Mouse (Mus musculus): ENCODE measurements around the gene Acot1. TPM values are rescaled to one million over a fixed set of nuclear protein-coding genes. Genes with fewer than 3 reads are reported as not detected.

Gene Acot1
- not detected for polyA plus RNA-seq (2017; shearing (Covaris generic))

DNA sequence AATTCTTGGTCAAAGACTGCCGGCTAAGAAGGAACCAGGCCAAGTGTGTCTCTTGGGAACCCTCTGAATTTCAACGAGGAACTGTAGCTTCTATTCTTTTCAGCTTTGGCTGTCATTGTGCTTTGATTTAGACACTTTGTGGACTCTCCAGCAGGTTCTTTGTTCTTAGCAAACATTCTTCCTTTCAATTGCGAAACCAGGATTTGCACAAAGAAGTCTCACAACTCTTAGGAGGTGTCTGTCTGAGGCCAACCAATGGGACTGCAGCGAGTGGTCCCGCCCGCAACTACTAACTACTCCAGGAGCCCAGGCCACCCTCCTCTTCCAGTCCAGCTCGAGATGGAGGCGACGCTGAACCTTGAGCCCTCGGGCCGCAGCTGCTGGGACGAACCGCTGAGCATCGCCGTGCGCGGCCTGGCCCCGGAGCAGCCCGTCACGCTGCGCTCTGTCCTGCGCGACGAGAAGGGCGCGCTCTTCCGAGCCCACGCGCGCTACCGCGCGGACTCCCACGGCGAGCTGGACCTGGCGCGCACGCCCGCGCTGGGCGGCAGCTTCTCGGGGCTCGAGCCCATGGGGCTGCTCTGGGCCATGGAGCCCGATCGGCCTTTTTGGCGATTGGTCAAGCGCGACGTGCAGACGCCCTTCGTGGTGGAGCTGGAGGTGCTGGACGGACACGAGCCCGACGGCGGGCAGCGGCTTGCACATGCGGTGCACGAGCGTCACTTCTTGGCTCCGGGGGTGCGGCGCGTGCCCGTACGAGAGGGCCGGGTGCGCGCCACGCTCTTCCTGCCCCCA lies at the start of gene Acot1:
Gene Acot1 (plus strand): TSS at position 320 of the 795 bp plus-strand sequence.

DNA sequence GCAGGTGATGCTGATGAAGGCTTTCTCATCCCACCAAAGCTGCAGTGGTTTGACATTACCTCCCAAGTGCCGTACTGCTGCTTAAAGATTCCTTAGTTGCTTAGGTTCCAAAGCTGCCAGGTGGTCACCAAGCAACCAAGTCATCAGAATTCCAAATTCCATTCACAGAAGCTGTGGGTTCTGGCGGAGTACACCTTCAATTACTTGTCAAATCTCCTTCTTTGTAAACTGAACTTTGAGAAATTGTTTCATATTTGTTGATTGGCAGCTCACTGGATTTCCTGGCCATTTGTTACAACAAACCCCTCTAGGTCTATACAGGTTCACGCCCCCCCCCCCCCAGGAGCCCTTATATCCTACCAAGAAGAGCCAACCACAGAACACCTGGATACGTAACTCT lies 24.5 kb upstream of the Acot1 start, which contains the start of gene Heatr4:
Gene Heatr4 (minus strand): TSS at position 101 of the 400 bp plus-strand sequence.

GRCm38 (mm10) chr12:83987583-83988441 lies 21.5 kb upstream of the Acot1 start, which contains the start of gene Acot2:
Acot2 (plus strand) TSS chr12:83987861.

GRCm38 (mm10) chr12:84038241-84038640 lies 29.0 kb downstream of the Acot1 start, which contains the start of gene Acot4:
Acot4 (plus strand) TSS chr12:84038379.

GRCm38 (mm10) chr12:84038691-84039111 lies 29.4 kb downstream of the Acot1 start, which contains the start of gene Gm49366:
Gm49366 (plus strand) TSS chr12:84038935.

GRCm38 (mm10) chr12:84051937-84052474 lies 42.7 kb downstream of the Acot1 start, which contains the start of gene Acot3:
Acot3 (plus strand) TSS chr12:84052144.

Other genes starting within 250 kb of the Acot1 start
- gene Papln, start 245.9 kb upstream of the Acot1 start, polyA plus RNA-seq (2017; shearing (Covaris generic)): 0.05 TPM
- gene Numb, start 87.6 kb upstream of the Acot1 start, polyA plus RNA-seq (2017; shearing (Covaris generic)): 43.1 TPM
- gene Riox1, start 58.9 kb upstream of the Acot1 start, polyA plus RNA-seq (2017; shearing (Covaris generic)): 31.7 TPM
- gene Heatr4, start 24.6 kb upstream of the Acot1 start, polyA plus RNA-seq (2017; shearing (Covaris generic)): not detected
- gene Acot2, start 21.6 kb upstream of the Acot1 start, polyA plus RNA-seq (2017; shearing (Covaris generic)): 5.8 TPM
- 0.12 TPM for gene Acot4, start 28.9 kb downstream of the Acot1 start, polyA plus RNA-seq (2017; shearing (Covaris generic))
- not detected for gene Gm49366, start 29.4 kb downstream of the Acot1 start, polyA plus RNA-seq (2017; shearing (Covaris generic))
- gene Acot3, start 42.7 kb downstream of the Acot1 start, polyA plus RNA-seq (2017; shearing (Covaris generic)): not detected
- gene Acot5, start 59.8 kb downstream of the Acot1 start, polyA plus RNA-seq (2017; shearing (Covaris generic)): not detected
- 4.3 TPM for gene Acot6, start 91.2 kb downstream of the Acot1 start, polyA plus RNA-seq (2017; shearing (Covaris generic))
- 0.37 TPM for gene Dnal1, start 104.9 kb downstream of the Acot1 start, polyA plus RNA-seq (2017; shearing (Covaris generic))
- gene Pnma1, start 139.0 kb downstream of the Acot1 start, polyA plus RNA-seq (2017; shearing (Covaris generic)): 0.14 TPM
- gene Elmsan1, start 209.4 kb downstream of the Acot1 start, polyA plus RNA-seq (2017; shearing (Covaris generic)): 23.7 TPM